Mouse (Mus musculus) neural tube, embryonic 14.5 days (tissue): ENCODE measurements around the gene St6galnac5. TPM values are rescaled to one million over a fixed set of nuclear protein-coding genes. Genes with fewer than 3 reads are reported as not detected.

Source experiments
- ATAC-seq: fragments of 200-750 bp; cut with Nextera tagmentation; 2 replicates; pipeline ENCODE4 v1.8.0; 2017; ENCODE audit warnings: low read depth, mild to moderate bottlenecking, moderate TSS enrichment, moderate library complexity
- H3K27ac ChIP-seq: fragments of 300-500 bp; sonication (generic); 2 replicates; pipeline ENCODE4 v1.5.1; 2014; ENCODE audit warnings: low read depth, mild to moderate bottlenecking, control low read depth, low read length, moderate library complexity, mixed read lengths
- H3K27me3 ChIP-seq: fragments of 300-500 bp; sonication (generic); 2 replicates; pipeline ENCODE4 v1.6.1; 2014; ENCODE audit warnings: low read length; ENCODE audit not compliant: control insufficient read depth, insufficient read depth
- H3K36me3 ChIP-seq: fragments of 300-500 bp; sonication (generic); 2 replicates; pipeline ENCODE4 v1.6.1; 2014; ENCODE audit warnings: low read length, mixed read lengths; ENCODE audit not compliant: control insufficient read depth, insufficient read depth
- H3K4me1 ChIP-seq: fragments of 300-500 bp; sonication (generic); 2 replicates; pipeline ENCODE4 v1.6.1; 2014; ENCODE audit warnings: low read length; ENCODE audit not compliant: control insufficient read depth, insufficient read depth
- H3K4me2 ChIP-seq: fragments of 300-500 bp; sonication (generic); 2 replicates; pipeline ENCODE4 v1.6.1; 2014; ENCODE audit warnings: mild to moderate bottlenecking, low read depth, low read length, control low read depth
- H3K4me3 ChIP-seq: fragments of 300-500 bp; sonication (generic); 2 replicates; pipeline ENCODE4 v1.5.1; 2014; ENCODE audit warnings: low read depth, low read length, control low read depth, mixed read lengths
- H3K9ac ChIP-seq: fragments of 300-500 bp; sonication (generic); replicated peaks from 2 replicates; pipeline ENCODE4 v1.6.1; 2014; ENCODE audit warnings: low read depth, mild to moderate bottlenecking, control low read depth, low read length, mixed read lengths
- H3K9me3 ChIP-seq: fragments of 300-500 bp; sonication (generic); 2 replicates; pipeline ENCODE4 v1.6.1; 2016; ENCODE audit warnings: low read length; ENCODE audit not compliant: control insufficient read depth
- WGBS: fragments of 180-500 bp; shearing (Covaris S2); extraction: QIAGEN DNeasy Blood & Tissue Kit; methylation state at CpG from one replicate; pipeline ENCODE4 v1.1.7; 2014; 5-methylcytosine and 5-hydroxymethylcytosine counted together
- polyA plus RNA-seq: library from polyadenylated mRNA; unstranded; fragments of >200 nt; fragmentation: Nextera tagmentation; extraction: Ambion mirVana; gene quantifications from 2 replicates; pipeline ENCODE4 v1.2.1, GENCODE M21; 2014

The St6galnac5 gene
- polyA plus RNA-seq, 1 experiment from 2014 or later = 20.4 TPM

GRCm38 (mm10) chr3:152942985-152943384 lies 39.1 kb downstream of the St6galnac5 start:
- WGBS = 47% methylated on average over 11 of the region's 11 CpGs
- no peaks in the 10 kb centered on the region for H3K4me1 ChIP-seq
- no peak overlapping the region for H3K27ac ChIP-seq
- no peak overlapping the region for H3K4me2 ChIP-seq
- no peak; the same call in 1 of the 2 replicates for ATAC-seq
- H3K9me3 ChIP-seq = no peaks in the 10 kb centered on the region
- no peak overlapping the region for H3K4me3 ChIP-seq
- no peaks in the 10 kb centered on the region for H3K27me3 ChIP-seq
- no peaks in the 10 kb centered on the region for H3K36me3 ChIP-seq
- no peak overlapping the region for H3K9ac ChIP-seq

- no peak overlapping the region for H3K27ac ChIP-seq
- H3K4me2 ChIP-seq = no peak overlapping the region
- no peak overlapping the region for H3K4me3 ChIP-seq
- no peaks in the 10 kb centered on the region for H3K4me1 ChIP-seq
- no peaks in the 10 kb centered on the region for H3K27me3 ChIP-seq
- H3K36me3 ChIP-seq = no peaks in the 10 kb centered on the region
- WGBS = 83% methylated on average over 5 of the region's 5 CpGs
- no peaks in the 10 kb centered on the region for H3K9me3 ChIP-seq
- no peak overlapping the region for H3K9ac ChIP-seq
- no peak for ATAC-seq
Observed at GRCm38 (mm10) chr3:152941671-152942070, 40.4 kb downstream of the St6galnac5 start.

DNA sequence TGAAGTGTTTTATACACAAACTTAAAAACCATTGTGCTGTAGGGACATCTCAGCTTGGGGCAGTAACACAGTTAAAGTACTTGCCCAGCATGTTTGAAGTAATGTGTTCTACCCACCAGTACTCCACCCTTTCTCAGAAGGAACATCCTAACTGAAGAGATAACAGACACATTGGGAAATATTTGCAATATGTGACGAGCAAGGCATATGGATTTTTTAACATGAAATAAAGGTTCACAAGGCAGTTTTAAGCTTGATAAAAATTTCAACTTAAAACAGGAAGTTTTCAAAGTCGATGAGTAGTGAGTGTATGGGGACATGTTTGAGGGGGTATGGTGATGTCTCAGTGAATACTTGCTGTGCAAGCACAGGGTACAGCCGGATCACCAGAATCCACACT lies 45.7 kb downstream of the St6galnac5 start:
- Histone ChIP-seq H3K4me1 (no peaks in the 10 kb centered on the region), H3K9ac (no peak overlapping the region), H3K36me3 (no peaks in the 10 kb centered on the region), H3K27ac (no peak overlapping the region), H3K4me3 (no peak overlapping the region), H3K27me3 (no peaks in the 10 kb centered on the region), H3K9me3 (no peaks in the 10 kb centered on the region), H3K4me2 (no peak overlapping the region)
- 95% methylated on average over 3 of the region's 3 CpGs for WGBS
- no peak for ATAC-seq

DNA sequence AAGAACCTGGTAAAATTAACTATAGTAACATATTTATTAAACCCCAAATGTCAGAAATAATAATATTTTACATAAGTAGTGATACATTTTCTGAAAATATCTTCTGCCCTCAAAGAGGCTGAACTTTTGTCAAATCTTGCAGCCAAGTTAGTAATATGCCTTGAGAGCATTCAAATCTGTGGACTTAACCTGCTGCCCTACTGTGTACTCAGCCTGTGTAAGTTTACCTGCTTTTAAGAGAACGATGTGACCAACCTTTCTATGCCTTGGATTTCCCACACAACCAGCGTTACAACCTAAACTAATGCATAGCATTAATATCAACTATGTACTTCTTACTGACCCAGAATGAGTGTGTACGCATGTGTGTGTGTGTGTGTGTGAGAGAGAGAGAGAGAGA lies 48.3 kb downstream of the St6galnac5 start:
- Histone ChIP-seq H3K4me2 (no peak overlapping the region), H3K36me3 (no peaks in the 10 kb centered on the region), H3K4me3 (no peak overlapping the region), H3K4me1 (no peaks in the 10 kb centered on the region), H3K9me3 (no peaks in the 10 kb centered on the region), H3K9ac (no peak overlapping the region), H3K27me3 (no peaks in the 10 kb centered on the region), H3K27ac (no peak overlapping the region)
- 95% methylated on average over 3 of the region's 3 CpGs for WGBS
- no peak for ATAC-seq

DNA sequence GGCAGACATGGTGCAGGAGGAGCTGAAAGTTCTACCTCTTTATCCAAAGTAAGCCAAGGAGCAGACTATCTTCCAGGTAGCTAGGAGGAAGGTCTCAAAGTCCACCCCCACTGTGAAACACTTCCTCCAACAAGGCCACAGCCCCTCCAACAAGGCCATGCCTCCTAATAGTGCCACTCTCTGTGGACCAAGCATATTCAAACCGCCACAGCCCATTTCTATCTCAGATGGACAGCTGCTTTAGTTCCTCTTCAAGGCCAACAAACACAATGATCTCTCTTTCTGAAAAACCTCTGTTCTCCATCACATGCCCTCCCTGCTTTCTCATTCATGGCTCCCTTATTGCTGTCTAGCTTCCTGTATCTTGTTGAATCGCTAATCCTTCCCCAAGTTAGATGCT lies 49.5 kb downstream of the St6galnac5 start:
- no peaks in the 10 kb centered on the region for H3K9me3 ChIP-seq
- 98% methylated on average over 2 of the region's 2 CpGs for WGBS
- no peak for ATAC-seq
- no peaks in the 10 kb centered on the region for H3K36me3 ChIP-seq
- H3K9ac ChIP-seq = no peak overlapping the region
- H3K4me1 ChIP-seq = no peaks in the 10 kb centered on the region
- H3K27me3 ChIP-seq = no peaks in the 10 kb centered on the region
- H3K4me3 ChIP-seq = no peak overlapping the region
- H3K27ac ChIP-seq = no peak overlapping the region
- no peak overlapping the region for H3K4me2 ChIP-seq

GRCm38 (mm10) chr3:152932096-152932495 lies 50.0 kb downstream of the St6galnac5 start:
- no peak overlapping the region for H3K27ac ChIP-seq

DNA sequence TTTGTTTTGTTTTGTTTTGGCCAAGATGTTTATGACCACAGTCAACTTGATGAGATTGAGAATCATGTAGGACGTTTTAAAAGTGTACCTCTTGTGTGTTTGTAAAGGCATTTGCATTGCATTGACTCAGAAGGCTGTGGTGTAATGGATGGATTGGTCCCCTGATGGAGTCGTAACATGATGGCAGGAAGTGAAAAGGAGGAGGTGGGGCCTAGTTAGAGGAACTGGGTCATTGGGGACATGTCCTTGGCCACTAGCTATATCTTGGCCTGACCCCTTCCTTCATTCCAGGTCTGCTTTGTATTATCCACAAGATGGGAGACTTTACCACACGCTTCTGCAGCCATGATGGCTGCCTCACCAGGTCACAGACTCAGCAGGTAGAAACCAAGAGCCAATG lies 50.7 kb downstream of the St6galnac5 start:
- WGBS = 83% methylated on average over 3 of the region's 3 CpGs
- no peaks in the 10 kb centered on the region for H3K36me3 ChIP-seq
- no peak overlapping the region for H3K27ac ChIP-seq
- H3K4me3 ChIP-seq = no peak overlapping the region
- no peak for ATAC-seq
- H3K27me3 ChIP-seq = no peaks in the 10 kb centered on the region
- no peak overlapping the region for H3K9ac ChIP-seq
- no peak overlapping the region for H3K4me2 ChIP-seq
- H3K9me3 ChIP-seq = no peaks in the 10 kb centered on the region
- no peaks in the 10 kb centered on the region for H3K4me1 ChIP-seq

More at GRCm38 (mm10) chr3:152932096-152932495, 50.0 kb downstream of the St6galnac5 start:
- no peaks in the 10 kb centered on the region for H3K36me3 ChIP-seq
- WGBS = 73% methylated on average over 4 of the region's 4 CpGs
- no peaks in the 10 kb centered on the region for H3K27me3 ChIP-seq
- H3K9me3 ChIP-seq = no peaks in the 10 kb centered on the region
- H3K4me2 ChIP-seq = no peak overlapping the region
- no peaks in the 10 kb centered on the region for H3K4me1 ChIP-seq
- H3K4me3 ChIP-seq = no peak overlapping the region
- H3K9ac ChIP-seq = no peak overlapping the region
- ATAC-seq = no peak

GRCm38 (mm10) chr3:152929788-152930281 lies 52.2 kb downstream of the St6galnac5 start:
- WGBS = 81% methylated on average over 7 of the region's 7 CpGs
- Histone ChIP-seq H3K4me3 (no peak overlapping the region), H3K4me1 (no peaks in the 10 kb centered on the region), H3K9ac (no peak overlapping the region), H3K4me2 (no peak overlapping the region), H3K27me3 (no peaks in the 10 kb centered on the region), H3K36me3 (no peaks in the 10 kb centered on the region), H3K9me3 (no peaks in the 10 kb centered on the region), H3K27ac (no peak overlapping the region)
- no peak for ATAC-seq

- no peak overlapping the region for H3K4me3 ChIP-seq
- H3K4me2 ChIP-seq = no peak overlapping the region
- H3K9ac ChIP-seq = no peak overlapping the region
- no peaks in the 10 kb centered on the region for H3K36me3 ChIP-seq
- no peaks in the 10 kb centered on the region for H3K27me3 ChIP-seq
- no peaks in the 10 kb centered on the region for H3K4me1 ChIP-seq
- ATAC-seq = 0 out of 2 replicates have a peak, but pooled peaks have one; percentile 21
- H3K9me3 ChIP-seq = no peaks in the 10 kb centered on the region
- WGBS = 74% methylated on average over 10 of the region's 10 CpGs
- no peak overlapping the region for H3K27ac ChIP-seq
Observed at GRCm38 (mm10) chr3:152929256-152929787, 52.7 kb downstream of the St6galnac5 start.
